Mouse (Mus musculus): Measurements from ENCODE around the gene Pmpca. TPM values are rescaled to one million over a fixed set of nuclear protein-coding genes. Genes with fewer than 3 reads are reported as not detected.

Gene Pmpca
- polyA plus RNA-seq, 1 experiment: 102 TPM

DNA sequence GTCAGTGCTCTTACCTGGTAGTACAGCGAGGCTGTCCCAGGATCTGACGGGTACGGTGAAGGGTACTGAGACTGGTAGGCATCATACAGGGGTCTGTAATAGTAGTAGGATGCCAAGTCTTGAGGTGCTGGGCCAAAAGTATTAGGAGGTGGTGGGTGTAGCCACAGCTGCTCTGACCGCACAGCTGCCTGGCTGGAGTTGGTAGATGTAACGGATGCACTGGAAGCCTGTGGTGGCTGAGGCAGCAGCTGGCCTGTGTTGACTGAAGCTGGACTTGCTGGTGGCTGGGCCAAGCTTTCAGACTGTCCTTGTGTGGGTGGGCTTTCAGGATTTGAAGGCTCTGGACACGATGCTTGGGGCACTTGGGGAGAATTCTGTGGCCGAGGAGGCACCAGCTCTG, 49.2 kb downstream of the Pmpca start:
- Histone ChIP-seq H3K27ac (ENCODE audit: insufficient read depth, low read length) (no peak overlapping the region), H3K4me1 (ENCODE audit: control insufficient read depth, insufficient read depth, low read length) (peaks cover 6% of the 10 kb centered on the region; the same call in 1 of the 2 replicates), H3K4me3 (ENCODE audit: insufficient read depth, low read length) (no peak overlapping the region)
- TF ChIP-seq POLR2A (IDR thresholded peaks at IDR 0.05; ENCODE audit: extremely low read depth, insufficient read depth, low read length): no peak
- TF ChIP-seq CTCF (IDR thresholded peaks at IDR 0.05; ENCODE audit: extremely low read depth, insufficient read depth, low read length): no peak

DNA sequence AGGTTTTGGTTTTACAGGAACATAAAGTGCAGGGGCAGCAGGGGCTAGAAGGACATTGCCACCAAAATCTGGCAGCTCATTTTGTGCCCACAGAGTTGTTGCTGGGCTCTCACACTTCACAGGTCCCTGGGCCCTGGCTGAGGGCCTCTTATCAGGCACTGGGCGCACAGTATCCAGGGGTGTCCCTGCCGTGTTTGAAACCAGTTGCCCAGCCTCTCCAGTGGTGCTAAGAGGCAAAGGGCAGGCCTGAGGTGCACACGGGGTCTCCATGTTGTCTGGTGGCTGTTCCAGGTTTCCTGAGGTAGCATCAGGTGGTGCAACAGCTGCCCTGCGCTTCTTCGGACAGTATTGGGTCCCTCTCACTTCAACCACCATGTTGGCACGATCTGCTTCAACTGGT, 50.5 kb downstream of the Pmpca start:
- peaks cover 9% of the 10 kb centered on the region; the same call in 1 of the 2 replicates for H3K4me1 ChIP-seq (ENCODE audit: control insufficient read depth, insufficient read depth, low read length)
- H3K4me3 ChIP-seq (ENCODE audit: insufficient read depth, low read length): no peak overlapping the region
- H3K27ac ChIP-seq (ENCODE audit: insufficient read depth, low read length): no peak overlapping the region
- no peak for TF ChIP-seq CTCF (IDR thresholded peaks at IDR 0.05; ENCODE audit: extremely low read depth, insufficient read depth, low read length)
- TF ChIP-seq POLR2A (IDR thresholded peaks at IDR 0.05; ENCODE audit: extremely low read depth, insufficient read depth, low read length): no peak

DNA sequence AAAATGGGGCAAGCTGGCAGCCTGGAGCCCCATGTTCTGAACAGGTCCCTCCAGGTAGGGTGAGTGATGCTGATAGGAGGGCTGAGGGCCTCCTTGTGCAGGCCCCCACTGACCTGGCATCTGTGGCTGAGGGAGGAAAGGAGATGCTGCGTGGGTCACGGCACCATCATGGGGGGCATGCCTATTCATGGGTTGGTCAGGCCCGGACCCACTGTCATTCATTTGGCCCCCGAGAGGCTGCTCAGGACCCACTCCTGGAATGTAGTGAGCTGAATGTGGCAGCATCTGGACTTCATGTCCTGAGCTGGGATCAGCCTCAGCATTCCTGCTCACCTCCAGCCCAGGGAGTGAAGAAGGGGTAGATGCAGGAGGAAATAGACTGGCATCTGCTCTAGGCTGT, 52.1 kb downstream of the Pmpca start:
- H3K4me3 ChIP-seq (ENCODE audit: insufficient read depth, low read length): no peak overlapping the region
- TF ChIP-seq POLR2A (IDR thresholded peaks at IDR 0.05; ENCODE audit: extremely low read depth, insufficient read depth, low read length): no peak
- TF ChIP-seq CTCF (IDR thresholded peaks at IDR 0.05; ENCODE audit: extremely low read depth, insufficient read depth, low read length): no peak
- H3K27ac ChIP-seq (ENCODE audit: insufficient read depth, low read length): no peak overlapping the region
- H3K4me1 ChIP-seq (ENCODE audit: control insufficient read depth, insufficient read depth, low read length): peaks cover 9% of the 10 kb centered on the region; the same call in 1 of the 2 replicates

DNA sequence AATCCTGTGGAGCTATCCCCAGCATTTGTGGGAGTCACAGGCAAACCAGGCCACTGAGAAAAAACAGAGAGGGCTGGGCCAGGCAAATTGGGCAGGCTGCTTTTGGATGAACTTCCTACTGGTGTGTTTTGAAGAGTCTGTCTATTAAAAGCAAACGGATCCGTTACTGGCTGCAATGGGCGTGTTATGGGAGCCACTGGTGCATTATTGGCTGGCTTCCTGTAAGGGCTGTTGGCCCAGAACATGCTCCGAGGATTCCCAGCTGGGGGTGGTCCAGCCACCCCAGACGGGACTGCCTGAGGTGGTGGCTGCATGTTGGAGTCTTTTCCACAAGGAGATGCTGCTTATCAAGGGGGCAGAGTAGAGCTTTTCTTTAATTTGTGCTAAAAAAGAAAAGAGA, 52.5 kb downstream of the Pmpca start:
- Histone ChIP-seq H3K4me1 (ENCODE audit: control insufficient read depth, insufficient read depth, low read length) (peaks cover 10% of the 10 kb centered on the region), H3K4me3 (ENCODE audit: insufficient read depth, low read length) (no peak overlapping the region), H3K27ac (ENCODE audit: insufficient read depth, low read length) (no peak overlapping the region)
- TF ChIP-seq POLR2A (IDR thresholded peaks at IDR 0.05; ENCODE audit: extremely low read depth, insufficient read depth, low read length) (no peak), CTCF (IDR thresholded peaks at IDR 0.05; ENCODE audit: extremely low read depth, insufficient read depth, low read length) (no peak)

DNA sequence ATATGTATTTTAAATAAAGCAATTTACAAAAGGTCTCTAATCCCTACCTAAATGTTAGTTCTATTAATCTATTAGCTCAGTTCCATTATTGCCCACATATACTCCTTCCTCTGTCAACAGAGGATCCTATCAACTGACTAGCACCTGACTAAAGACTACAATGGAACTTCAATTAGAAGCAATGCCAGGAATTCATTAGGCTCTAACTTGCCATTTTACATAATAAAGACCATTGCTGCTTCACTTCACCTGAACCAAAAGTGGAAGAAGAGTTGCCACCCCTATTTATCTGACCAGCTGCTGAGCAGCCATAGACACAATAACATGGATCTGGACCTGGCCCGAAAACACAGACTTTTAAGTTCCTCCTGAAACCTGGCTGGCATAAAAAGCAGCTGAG, 53.7 kb downstream of the Pmpca start:
- no peak for TF ChIP-seq CTCF (IDR thresholded peaks at IDR 0.05; ENCODE audit: extremely low read depth, insufficient read depth, low read length)
- TF ChIP-seq POLR2A (IDR thresholded peaks at IDR 0.05; ENCODE audit: extremely low read depth, insufficient read depth, low read length): no peak
- Histone ChIP-seq H3K4me3 (ENCODE audit: insufficient read depth, low read length) (no peak overlapping the region), H3K4me1 (ENCODE audit: control insufficient read depth, insufficient read depth, low read length) (peaks cover 10% of the 10 kb centered on the region), H3K27ac (ENCODE audit: insufficient read depth, low read length) (no peak overlapping the region)

DNA sequence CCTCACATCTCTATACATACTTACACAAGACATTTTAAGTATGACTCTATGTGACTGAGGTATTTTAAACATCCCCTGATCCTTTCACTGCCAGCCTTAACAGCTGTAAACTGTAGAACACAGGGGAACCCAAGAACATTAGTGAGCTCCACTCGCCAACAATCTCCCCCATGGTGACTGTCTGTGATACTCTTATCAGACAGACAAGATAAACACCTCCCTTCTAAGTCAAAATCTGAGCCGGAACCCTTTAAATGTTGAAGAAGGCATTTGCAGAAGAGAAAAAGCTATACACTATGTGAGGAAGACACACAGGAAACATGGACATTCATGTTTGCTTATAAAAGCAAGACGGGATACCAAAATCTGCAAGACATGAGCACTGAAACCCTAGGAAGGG, 54.7 kb downstream of the Pmpca start:
- Histone ChIP-seq H3K27ac (ENCODE audit: insufficient read depth, low read length) (no peak overlapping the region), H3K4me1 (ENCODE audit: control insufficient read depth, insufficient read depth, low read length) (peaks cover 9% of the 10 kb centered on the region), H3K4me3 (ENCODE audit: insufficient read depth, low read length) (peak overlapping the region; percentile 80)
- no peak for TF ChIP-seq CTCF (IDR thresholded peaks at IDR 0.05; ENCODE audit: extremely low read depth, insufficient read depth, low read length)
- no peak for TF ChIP-seq POLR2A (IDR thresholded peaks at IDR 0.05; ENCODE audit: extremely low read depth, insufficient read depth, low read length)

DNA sequence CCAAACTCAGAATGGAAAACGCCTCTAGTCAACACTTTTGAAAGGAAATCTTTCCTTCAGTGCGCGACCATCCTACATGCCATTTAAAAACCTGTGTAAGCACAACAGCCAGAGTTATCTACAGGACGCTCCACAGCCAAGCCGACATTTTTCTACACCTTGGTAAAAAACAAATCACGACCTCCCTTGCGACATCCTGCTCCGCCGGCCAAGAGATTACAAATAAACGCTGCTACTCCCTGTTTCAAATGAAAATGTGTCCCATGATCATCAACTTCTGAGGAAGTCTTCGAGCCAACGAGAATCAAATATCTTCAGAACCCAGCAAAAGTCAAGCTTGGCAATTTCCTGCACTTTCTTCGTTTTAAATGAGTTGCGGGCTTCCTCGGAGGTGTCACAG, 55.2 kb downstream of the Pmpca start:
- peak overlapping the region; percentile 80 for H3K4me3 ChIP-seq (ENCODE audit: insufficient read depth, low read length)
- peaks cover 9% of the 10 kb centered on the region for H3K4me1 ChIP-seq (ENCODE audit: control insufficient read depth, insufficient read depth, low read length)
- H3K27ac ChIP-seq (ENCODE audit: insufficient read depth, low read length): peak overlapping the region; percentile 69; the same call in 1 of the 2 replicates
- no peak for TF ChIP-seq CTCF (IDR thresholded peaks at IDR 0.05; ENCODE audit: extremely low read depth, insufficient read depth, low read length)
- no peak for TF ChIP-seq POLR2A (IDR thresholded peaks at IDR 0.05; ENCODE audit: extremely low read depth, insufficient read depth, low read length)

DNA sequence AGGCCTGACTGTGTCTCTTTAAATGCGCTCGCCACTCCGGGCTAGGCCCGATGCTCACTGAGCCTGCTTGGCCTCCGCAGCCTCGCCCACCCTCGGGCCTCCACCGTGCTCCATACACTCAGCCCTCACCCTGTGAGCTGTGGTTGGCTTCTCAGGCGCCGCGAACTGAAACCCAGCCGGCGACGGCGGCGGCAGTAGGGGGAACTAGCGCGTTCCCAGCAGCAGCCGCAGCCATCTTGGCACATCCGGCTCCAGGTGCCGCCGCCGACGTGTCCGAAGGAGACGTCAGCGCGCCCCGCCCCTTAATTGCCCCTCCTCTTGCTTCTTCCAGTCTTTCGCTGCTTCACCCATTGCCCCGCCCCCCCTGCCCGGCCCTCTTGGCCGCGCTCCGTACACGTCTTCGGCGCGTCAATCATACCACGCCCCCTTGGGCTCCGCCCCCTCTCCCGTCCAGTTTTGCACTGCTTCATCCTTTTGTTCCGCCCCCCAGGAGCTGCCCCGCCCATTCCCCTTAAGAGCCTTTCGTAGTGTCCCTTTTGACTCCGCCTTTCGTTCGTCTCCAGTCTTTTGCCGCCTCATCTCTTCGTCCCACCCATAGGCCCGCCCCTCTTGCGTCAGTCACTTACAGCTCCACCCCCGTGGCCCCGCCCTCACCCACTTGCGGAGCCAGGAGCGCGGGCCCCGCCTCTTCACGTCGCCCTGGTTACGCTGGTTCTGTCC, 56.0 kb downstream of the Pmpca start, which contains the start of gene Sec16a:
Sec16a (minus strand) TSS at position 271 of the 720 bp plus-strand sequence.
- H3K4me3 ChIP-seq (ENCODE audit: insufficient read depth, low read length): peak within 1 kb of the TSS; percentile 93
- TF ChIP-seq CTCF (IDR thresholded peaks at IDR 0.05; ENCODE audit: extremely low read depth, insufficient read depth, low read length) (no peak), POLR2A (IDR thresholded peaks at IDR 0.05; ENCODE audit: extremely low read depth, insufficient read depth, low read length) (peak; percentile 84)
- H3K27ac ChIP-seq (ENCODE audit: insufficient read depth, low read length): peak within 1 kb of the TSS; percentile 69
- peaks cover 10% of the 10 kb centered on the region for H3K4me1 ChIP-seq (ENCODE audit: control insufficient read depth, insufficient read depth, low read length)

DNA sequence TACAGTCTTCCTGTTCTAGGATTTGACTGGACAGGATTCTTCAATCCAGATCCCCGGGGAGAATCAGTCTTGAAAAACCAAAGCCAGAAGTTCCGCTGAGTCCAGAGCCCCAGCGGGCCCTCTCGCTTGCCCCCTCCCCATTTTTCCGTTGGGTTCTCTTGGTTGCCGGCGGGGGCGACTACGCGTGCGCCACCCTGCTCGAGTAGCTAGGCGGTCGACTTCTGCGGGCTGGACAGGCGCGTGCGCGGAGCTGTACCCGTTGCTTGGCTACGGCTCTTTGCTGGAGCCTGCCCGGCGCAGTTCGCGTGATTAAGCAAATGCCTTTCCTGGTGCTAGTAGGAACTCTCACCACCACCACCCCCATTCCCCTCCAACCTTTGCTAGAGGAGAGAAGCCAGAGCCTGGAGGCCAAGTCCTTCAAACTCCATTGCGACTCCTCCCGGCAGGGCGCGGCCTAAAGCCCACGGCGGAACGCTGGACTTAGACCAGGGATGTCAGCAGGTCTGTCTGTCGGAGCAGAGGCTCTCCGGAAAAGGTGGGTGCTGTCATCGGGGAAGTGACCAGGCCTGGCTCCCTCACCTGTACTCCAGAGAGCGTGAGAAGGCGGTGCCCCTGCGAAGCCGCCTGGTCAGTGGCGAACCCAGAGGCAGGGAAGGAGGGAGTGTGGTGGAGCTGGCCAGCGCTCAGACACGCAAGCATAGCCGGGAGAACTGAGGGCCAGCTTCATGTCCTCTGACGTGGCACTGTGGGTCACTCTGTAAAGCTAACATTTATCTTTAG, 56.7 kb downstream of the Pmpca start:
- TF ChIP-seq CTCF (IDR thresholded peaks at IDR 0.05; ENCODE audit: extremely low read depth, insufficient read depth, low read length): no peak
- TF ChIP-seq POLR2A (IDR thresholded peaks at IDR 0.05; ENCODE audit: extremely low read depth, insufficient read depth, low read length): peak; percentile 71; the same call in 1 of the 2 replicates
- Histone ChIP-seq H3K27ac (ENCODE audit: insufficient read depth, low read length) (peak overlapping the region; percentile 58), H3K4me1 (ENCODE audit: control insufficient read depth, insufficient read depth, low read length) (peaks cover 10% of the 10 kb centered on the region), H3K4me3 (ENCODE audit: insufficient read depth, low read length) (peak overlapping the region; percentile 93)
